Comparison of ENCODE assay signal across 26 mouse cellular contexts in the genomic region with DNA sequence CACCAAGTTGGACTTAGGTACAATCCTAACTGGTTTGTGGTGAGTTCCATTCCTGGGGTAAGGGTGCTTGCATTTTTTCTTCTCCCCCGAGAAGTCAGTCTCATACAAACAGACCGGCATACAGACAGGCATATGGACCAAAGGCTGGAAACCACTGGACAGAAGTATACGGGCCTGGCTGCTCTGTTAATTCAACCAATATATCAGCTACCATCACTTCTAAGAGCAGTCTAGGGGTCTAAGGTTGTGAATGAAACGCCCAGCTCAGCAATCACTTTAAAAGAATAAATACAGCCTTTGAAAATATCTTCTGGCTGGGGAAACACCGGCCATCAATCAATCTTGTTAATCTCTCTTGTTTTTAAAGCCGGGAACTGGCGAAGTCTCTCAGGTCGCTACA. TPM values are rescaled to one million over a fixed set of nuclear protein-coding genes. Genes with fewer than 3 reads are reported as not detected.
DNase-seq lines count a peak whose midpoint lies in the region; ATAC-seq and TF ChIP-seq lines count a peak whose summit lies in the region.
"Had no signal": no experiment of that assay in that cellular context is flagged by ENCODE, and none has a peak within 500 bp of the region (broad histone marks: within the 10 kb centered on the region; RNA-seq: fewer than 3 reads in every experiment).

No protein-coding gene starts in this region.

- H3K27ac ChIP-seq in hindbrain, embryonic 10.5 days, result peak overlapping the region; percentile 29; the same call in 1 of the 2 replicates
- no peak overlapping the region for H3K27ac ChIP-seq in hindbrain, embryonic 14.5 days
- no peak overlapping the region for H3K27ac ChIP-seq in lung, embryonic 14.5 days (ENCODE audit: low read depth)
- no peak overlapping the region for H3K27ac ChIP-seq in ES-E14 (ENCODE audit: insufficient read depth, low read depth, low read length, poor library complexity, severe bottlenecking)
- H3K27ac ChIP-seq in stomach, embryonic 16.5 days (ENCODE audit: low read length), result no peak overlapping the region
- H3K27ac ChIP-seq: heart, embryonic 15.5 days; hindbrain, embryonic 13.5 days; layer of hippocampus, adult 2 months; liver, embryonic 12.5 days; midbrain, embryonic 12.5 days; neural tube, embryonic 12.5 days had no signal

- H3K4me1 ChIP-seq in hindbrain, embryonic 10.5 days (replicated peaks), result peaks cover 16% of the 10 kb centered on the region; the same call in 1 of the 2 replicates
- H3K4me1 ChIP-seq in hindbrain, embryonic 14.5 days (replicated peaks; ENCODE audit: control insufficient read depth, insufficient read depth, low read length), result no peaks in the 10 kb centered on the region
- H3K4me1 ChIP-seq in lung, embryonic 14.5 days (ENCODE audit: insufficient read depth), result peaks cover 6% of the 10 kb centered on the region; the same call in 1 of the 2 replicates
- peaks cover 8 to 9% of the 10 kb centered on the region in 2 experiments; a peak in 3 of 4 replicates for H3K4me1 ChIP-seq in ES-E14 (ENCODE audit: control insufficient read depth in 2 of 2, insufficient read depth in 2 of 2, low read length in 2 of 2, poor library complexity in 1 of 2)
- peaks cover 10% of the 10 kb centered on the region for H3K4me1 ChIP-seq in stomach, embryonic 16.5 days (ENCODE audit: control insufficient read depth, insufficient read depth, low read length)
- H3K4me1 ChIP-seq: heart, embryonic 15.5 days; hindbrain, embryonic 13.5 days; liver, embryonic 12.5 days; neural tube, embryonic 12.5 days had no signal

- no peak for DNase-seq in hindbrain, embryonic 10.5 days (ENCODE audit: low spot score)
- DNase-seq in hindbrain, embryonic 14.5 days (ENCODE audit: low spot score), result no peak
- DNase-seq in lung, embryonic 14.5 days, result peak; percentile 26
- DNase-seq in lung, postnatal 10 days, result no peak
- no peak for DNase-seq in ES-E14 (ENCODE audit: low read depth, low spot score)
- no peak for DNase-seq in layer of hippocampus, postnatal 36 days
- DNase-seq: adrenal gland, postnatal 25 days; cerebellum, adult 11-12 months; cerebellum, adult 9-11 months; gastrocnemius, postnatal 14 days; heart, postnatal 36 days; kidney, postnatal 36 days; lung, postnatal 14 days; right cerebral cortex, postnatal 4 days; thymus, postnatal 14 days had no signal

- no peaks in the 10 kb centered on the region for H3K9me3 ChIP-seq in hindbrain, embryonic 10.5 days
- peaks cover 2% of the 10 kb centered on the region; the same call in 1 of the 2 replicates for H3K9me3 ChIP-seq in hindbrain, embryonic 14.5 days (ENCODE audit: control insufficient read depth, low read length)
- no peaks in the 10 kb centered on the region for H3K9me3 ChIP-seq in lung, embryonic 14.5 days (ENCODE audit: low read depth, low read length)
- H3K9me3 ChIP-seq in ES-E14 (ENCODE audit: control insufficient read depth, insufficient read depth, low read depth, low read length), result no peaks in the 10 kb centered on the region
- no peaks in the 10 kb centered on the region for H3K9me3 ChIP-seq in stomach, embryonic 16.5 days (replicated peaks; ENCODE audit: control insufficient read depth, low read length)
- H3K9me3 ChIP-seq: heart, embryonic 15.5 days; hindbrain, embryonic 13.5 days; liver, embryonic 12.5 days; midbrain, embryonic 12.5 days; neural tube, embryonic 12.5 days had no signal

- no peak overlapping the region for H3K9ac ChIP-seq in hindbrain, embryonic 14.5 days
- H3K9ac ChIP-seq in lung, embryonic 14.5 days, result no peak overlapping the region
- H3K9ac ChIP-seq in ES-E14 (ENCODE audit: insufficient read depth, low read depth, low read length, poor library complexity, severe bottlenecking), result peak overlapping the region; percentile 50; the same call in 1 of the 2 replicates
- H3K9ac ChIP-seq in stomach, embryonic 16.5 days (ENCODE audit: low read length), result peak overlapping the region; percentile 29; the same call in 1 of the 2 replicates
- H3K9ac ChIP-seq: heart, embryonic 15.5 days; hindbrain, embryonic 13.5 days; liver, embryonic 12.5 days; liver, postnatal 0 days; midbrain, embryonic 12.5 days; neural tube, embryonic 12.5 days had no signal

- ATAC-seq in hindbrain, embryonic 14.5 days (ENCODE audit: low FRiP score), result no peak
- ATAC-seq in lung, embryonic 14.5 days (ENCODE audit: insufficient read depth), result no peak
- no peak for ATAC-seq in stomach, embryonic 16.5 days (ENCODE audit: insufficient read depth, low FRiP score)
- ATAC-seq: forebrain, embryonic 14.5 days; intestine, postnatal 0 days; liver, embryonic 12.5 days; liver, postnatal 0 days had no signal

- H3K36me3 ChIP-seq in hindbrain, embryonic 10.5 days, result no peaks in the 10 kb centered on the region
- H3K36me3 ChIP-seq in hindbrain, embryonic 14.5 days (replicated peaks; ENCODE audit: control insufficient read depth, insufficient read depth), result no peaks in the 10 kb centered on the region
- H3K36me3 ChIP-seq in lung, embryonic 14.5 days (ENCODE audit: insufficient read depth), result no peaks in the 10 kb centered on the region
- H3K36me3 ChIP-seq in ES-E14 (ENCODE audit: control insufficient read depth, insufficient read depth, low read length, poor library complexity, severe bottlenecking), result no peaks in the 10 kb centered on the region
- no peaks in the 10 kb centered on the region for H3K36me3 ChIP-seq in stomach, embryonic 16.5 days (ENCODE audit: control insufficient read depth, insufficient read depth, low read length)
- H3K36me3 ChIP-seq: heart, embryonic 15.5 days; hindbrain, embryonic 13.5 days; liver, embryonic 12.5 days; midbrain, embryonic 12.5 days; neural tube, embryonic 12.5 days had no signal

- no peak overlapping the region for H3K4me2 ChIP-seq in hindbrain, embryonic 14.5 days (replicated peaks)
- 0 out of 2 replicates have a peak overlapping the region, but pooled peaks have one; percentile 29 for H3K4me2 ChIP-seq in lung, embryonic 14.5 days
- peak overlapping the region; percentile 5; the same call in 1 of the 2 replicates for H3K4me2 ChIP-seq in stomach, embryonic 16.5 days (ENCODE audit: low read depth, low read length)
- H3K4me2 ChIP-seq: heart, embryonic 15.5 days; hindbrain, embryonic 13.5 days; liver, embryonic 12.5 days; midbrain, embryonic 12.5 days; neural tube, embryonic 12.5 days had no signal

- 54% methylated on average over 8 of the region's 8 CpGs for WGBS in hindbrain, embryonic 10.5 days
- WGBS in hindbrain, embryonic 14.5 days, result 36% methylated on average over 8 of the region's 8 CpGs
- WGBS in lung, embryonic 14.5 days, result 17% methylated on average over 8 of the region's 8 CpGs
- 17% methylated on average over 8 of the region's 8 CpGs for WGBS in stomach, embryonic 16.5 days

- no peaks in the 10 kb centered on the region for H3K27me3 ChIP-seq in hindbrain, embryonic 10.5 days (ENCODE audit: insufficient read depth, poor library complexity, severe bottlenecking)
- no peaks in the 10 kb centered on the region for H3K27me3 ChIP-seq in hindbrain, embryonic 14.5 days (ENCODE audit: control insufficient read depth, insufficient read depth, low read length)
- no peaks in the 10 kb centered on the region for H3K27me3 ChIP-seq in lung, embryonic 14.5 days (ENCODE audit: insufficient read depth, low read length)
- H3K27me3 ChIP-seq in stomach, embryonic 16.5 days (ENCODE audit: control insufficient read depth, insufficient read depth, low read length), result no peaks in the 10 kb centered on the region
- H3K27me3 ChIP-seq: heart, embryonic 15.5 days; midbrain, embryonic 12.5 days; neural tube, embryonic 12.5 days had no signal

- in situ Hi-C loops in ES-E14 (cut with MboI; ENCODE audit: low sequenced_read_pairs in 2 of 2, unreplicated experiment in 2 of 2), result no loop called here

- no peak overlapping the region for H3K4me3 ChIP-seq in hindbrain, embryonic 10.5 days
- no peak overlapping the region for H3K4me3 ChIP-seq in hindbrain, embryonic 14.5 days (replicated peaks; ENCODE audit: low read length)
- no peak overlapping the region for H3K4me3 ChIP-seq in lung, embryonic 14.5 days (ENCODE audit: low read depth, low read length)
- H3K4me3 ChIP-seq in ES-E14 (ENCODE audit: insufficient read depth in 1 of 2, low read depth in 1 of 2, low read length in 2 of 2, poor library complexity in 1 of 2, severe bottlenecking in 1 of 2), result no peak overlapping the region
- H3K4me3 ChIP-seq in stomach, embryonic 16.5 days (replicated peaks; ENCODE audit: low read length), result no peak overlapping the region
- H3K4me3 ChIP-seq: heart, embryonic 15.5 days; hindbrain, embryonic 13.5 days; layer of hippocampus, adult 2 months; liver, embryonic 12.5 days; midbrain, embryonic 12.5 days; myocyte; neural tube, embryonic 12.5 days had no signal

- no peak for TF ChIP-seq CTCF in lung, embryonic 14.5 days (IDR thresholded peaks at IDR 0.05; ENCODE audit: low read depth)

TF ChIP-seq in ES-E14, 5 proteins besides CTCF, POLR2A, EP300 and RAD21:
- TF ChIP-seq HCFC1 (IDR thresholded peaks at IDR 0.05; ENCODE audit: borderline replicate concordance, insufficient read depth, low read length), result no peak
- TF ChIP-seq CHD2 (IDR thresholded peaks at IDR 0.05; ENCODE audit: low read depth, low read length), result no peak
- TF ChIP-seq ZC3H11A (IDR thresholded peaks at IDR 0.05; ENCODE audit: borderline replicate concordance, low read depth, low read length), result no peak
- TF ChIP-seq ZNF384 (IDR thresholded peaks at IDR 0.05; ENCODE audit: low read depth, low read length), result no peak
- TF ChIP-seq MAFK (IDR thresholded peaks at IDR 0.05; ENCODE audit: insufficient read depth, low read depth, low read length), result no peak
TF ChIP-seq in ES-E14: peak in this region for 0.

RNA-seq across cellular contexts. Expression of a gene that starts 11.5 kb away (rescaled TPM):
- 297 and 325 TPM in 2 replicates for polyA plus RNA-seq in hindbrain, embryonic 10.5 days (2016; fragmentation: Nextera tagmentation; extraction: Ambion mirVana)
- 202 and 203 TPM in 2 replicates for polyA plus RNA-seq in hindbrain, embryonic 14.5 days (2014; fragmentation: Nextera tagmentation; extraction: Ambion mirVana)
- polyA plus RNA-seq in lung, embryonic 14.5 days (2014; fragmentation: Nextera tagmentation; extraction: Ambion mirVana), result 132 and 142 TPM in 2 replicates
- 18.7 and 25.7 TPM in 2 replicates for total RNA-seq in ES-E14 (2012; rRNA removed)
- 78.0 and 86.3 TPM in 2 replicates for polyA plus RNA-seq in stomach, embryonic 16.5 days (2015; fragmentation: Nextera tagmentation; extraction: Ambion mirVana)
- total RNA-seq in layer of hippocampus, postnatal 36 days (2021), result 10 to 100 TPM; 13.7 to 14.5 TPM

Comparison
In these comparisons a context has a peak if more than half of its experiments do, and no peak if none do; other contexts are left out.
1. H3K9ac ChIP-seq: peak in ES-E14 (single experiment) and stomach, embryonic 16.5 days (single experiment); none in hindbrain, embryonic 14.5 days (single experiment) and lung, embryonic 14.5 days (single experiment).